Mouse (Mus musculus) CH12.LX (cell line): Measurements from ENCODE around the gene Zfand6. TPM values are rescaled to one million over a fixed set of nuclear protein-coding genes. Genes with fewer than 3 reads are reported as not detected.

Experiments used
- DNase-seq: peaks from one replicate; pipeline ENCODE4 v3.0.0-alpha.2; 2013; ENCODE audit errors: extremely low read depth
- H3K27ac ChIP-seq: 2 replicates; pipeline ENCODE4 v1.5.1; 2012; ENCODE audit warnings: low read depth, mild to moderate bottlenecking, control low read depth, moderate library complexity; ENCODE audit not compliant: insufficient read depth
- H3K27me3 ChIP-seq: replicated peaks from 2 replicates; pipeline ENCODE3; 2012; ENCODE audit warnings: inconsistent platforms
- H3K36me3 ChIP-seq, 2 experiments: replicated peaks in 1 of 2; 2 replicates each; pipeline versions ENCODE3 to v1.6.1; 2012; ENCODE audit warnings: inconsistent platforms in 1 of 2, low read length in 1 of 2, mild to moderate bottlenecking in 1 of 2, mixed read lengths in 1 of 2, moderate library complexity in 1 of 2; ENCODE audit not compliant: control insufficient read depth in 1 of 2, insufficient read depth in 1 of 2
- H3K4me1 ChIP-seq, 2 experiments: 2 replicates each; pipeline ENCODE4 v1.6.1; 2012; ENCODE audit warnings: inconsistent platforms in 1 of 2, moderate library complexity in 1 of 2; ENCODE audit not compliant: insufficient read depth in 2 of 2, control insufficient read depth in 1 of 2
- H3K4me2 ChIP-seq: 2 replicates; pipeline ENCODE4 v1.6.1; 2012; ENCODE audit warnings: low read depth, mild to moderate bottlenecking, control low read depth; ENCODE audit not compliant: poor library complexity, insufficient read depth, severe bottlenecking
- H3K4me3 ChIP-seq, 3 experiments: fragments of 150-350 bp in 1 of 3; sonication (generic) in 1 of 3; replicated peaks in 1 of 3; 2 replicates each; pipeline versions ENCODE3 to v1.5.1; 2011 to 2012; ENCODE audit warnings: low read depth in 2 of 3, low read length in 2 of 3, mild to moderate bottlenecking in 2 of 3, moderate library complexity in 2 of 3, control low read depth in 1 of 3, improper control_type of control experiment in 1 of 3, inconsistent platforms in 1 of 3, mixed read lengths in 1 of 3; ENCODE audit not compliant: poor library complexity in 1 of 3
- H3K79me2 ChIP-seq: replicated peaks from 2 replicates; pipeline ENCODE4 v1.6.1; 2012; ENCODE audit warnings: mild to moderate bottlenecking, moderate library complexity; ENCODE audit not compliant: control insufficient read depth, poor library complexity, insufficient read depth, severe bottlenecking; ENCODE audit errors: extremely low read depth
- H3K9ac ChIP-seq: 2 replicates; pipeline ENCODE4 v1.6.1; 2012; ENCODE audit warnings: low read depth, mild to moderate bottlenecking, control low read depth, moderate library complexity; ENCODE audit not compliant: insufficient read depth
- H3K9me3 ChIP-seq: replicated peaks from 2 replicates; pipeline ENCODE3; 2012; ENCODE audit warnings: low read length, inconsistent platforms, mixed read lengths
- CHD2 ChIP-seq: IDR thresholded peaks from 2 replicates; pipeline ENCODE4 v1.6.1; 2011; ENCODE audit warnings: low read length, improper control_type of control experiment
- CTCF ChIP-seq, 2 experiments: IDR thresholded peaks in 1 of 2; conservative IDR thresholded peaks in 1 of 2; 2 replicates each; pipeline ENCODE4 v1.5.1; 2011 to 2012; ENCODE audit warnings: low read depth in 2 of 2, low read length in 2 of 2, improper control_type of control experiment in 1 of 2, inconsistent platforms in 1 of 2, mild to moderate bottlenecking in 1 of 2, moderate library complexity in 1 of 2
- E2F4 ChIP-seq: IDR thresholded peaks from 2 replicates; pipeline ENCODE4 v1.6.1; 2011; ENCODE audit warnings: low read depth, low read length, improper control_type of control experiment; ENCODE audit not compliant: insufficient replicate concordance
- ELF1 ChIP-seq: IDR thresholded peaks from 2 replicates; pipeline ENCODE4 v1.6.1; 2014; ENCODE audit warnings: low read depth, mild to moderate bottlenecking, inconsistent platforms, low read length, improper control_type of control experiment
- EP300 ChIP-seq: IDR thresholded peaks from 2 replicates; pipeline ENCODE4 v1.6.1; 2011; ENCODE audit warnings: low read length, improper control_type of control experiment
- GABPA ChIP-seq: IDR thresholded peaks from 2 replicates; pipeline ENCODE4 v1.6.1; 2012; ENCODE audit warnings: low read depth, low read length, improper control_type of control experiment, inconsistent platforms; ENCODE audit not compliant: insufficient replicate concordance
- HCFC1 ChIP-seq: IDR thresholded peaks from 2 replicates; pipeline ENCODE4 v1.6.1; 2012; ENCODE audit warnings: low read depth, mild to moderate bottlenecking, inconsistent platforms, low read length, improper control_type of control experiment
- IRF4 ChIP-seq: IDR thresholded peaks from 2 replicates; pipeline ENCODE4 v1.6.1; 2014; ENCODE audit warnings: low read depth, mild to moderate bottlenecking, inconsistent platforms, low read length, improper control_type of control experiment
- JUN ChIP-seq: IDR thresholded peaks from 2 replicates; pipeline ENCODE4 v1.6.1; 2011; ENCODE audit warnings: low read depth, mild to moderate bottlenecking, low read length, improper control_type of control experiment, moderate library complexity; ENCODE audit not compliant: insufficient read depth
- KAT2A ChIP-seq: IDR thresholded peaks from 2 replicates; pipeline ENCODE4 v1.6.1; 2012; ENCODE audit warnings: low read length, improper control_type of control experiment, inconsistent platforms; ENCODE audit not compliant: insufficient replicate concordance
- MAZ ChIP-seq: IDR thresholded peaks from 2 replicates; pipeline ENCODE4 v1.6.1; 2012; ENCODE audit warnings: low read depth, mild to moderate bottlenecking, inconsistent platforms, low read length, improper control_type of control experiment, moderate library complexity
- NELFE ChIP-seq: IDR thresholded peaks from 2 replicates; pipeline ENCODE4 v1.6.1; 2011; ENCODE audit warnings: low read depth, low read length, improper control_type of control experiment
- NRF1 ChIP-seq: IDR thresholded peaks from 2 replicates; pipeline ENCODE4 v1.6.1; 2014; ENCODE audit warnings: low read depth, mild to moderate bottlenecking, inconsistent platforms, low read length, improper control_type of control experiment, moderate library complexity
- PAX5 ChIP-seq: IDR thresholded peaks from 2 replicates; pipeline ENCODE4 v1.6.1; 2012; ENCODE audit warnings: low read length, inconsistent platforms, mixed read lengths
- POLR2A ChIP-seq: IDR thresholded peaks from 2 replicates; pipeline ENCODE4 v1.6.1; 2011; ENCODE audit warnings: low read depth, mild to moderate bottlenecking, improper control_type of control experiment, low read length
- RAD21 ChIP-seq: IDR thresholded peaks from 2 replicates; pipeline ENCODE4 v1.6.1; 2011; ENCODE audit warnings: low read depth, mild to moderate bottlenecking, low read length, improper control_type of control experiment, moderate library complexity
- SIN3A ChIP-seq: IDR thresholded peaks from 2 replicates; pipeline ENCODE4 v1.6.1; 2012; ENCODE audit warnings: low read length, improper control_type of control experiment, inconsistent platforms
- SMC3 ChIP-seq: IDR thresholded peaks from 2 replicates; pipeline ENCODE4 v1.6.1; 2011; ENCODE audit warnings: low read depth, low read length, improper control_type of control experiment
- TBP ChIP-seq: conservative IDR thresholded peaks from 2 replicates; pipeline ENCODE4 v1.6.1; 2011; ENCODE audit warnings: low read depth, low read length, improper control_type of control experiment
- TCF12 ChIP-seq: IDR thresholded peaks from 2 replicates; pipeline ENCODE4 v1.6.1; 2014; ENCODE audit warnings: low read depth, mild to moderate bottlenecking, inconsistent platforms, low read length, improper control_type of control experiment
- USF1 ChIP-seq: IDR thresholded peaks from 2 replicates; pipeline ENCODE4 v1.6.1; 2014; ENCODE audit warnings: low read depth, mild to moderate bottlenecking, inconsistent platforms, low read length, improper control_type of control experiment
- ZC3H11A ChIP-seq: IDR thresholded peaks from 2 replicates; pipeline ENCODE4 v1.6.1; 2012; ENCODE audit warnings: low read depth, mild to moderate bottlenecking, inconsistent platforms, low read length, improper control_type of control experiment
- ZKSCAN1 ChIP-seq: IDR thresholded peaks from 2 replicates; pipeline ENCODE4 v1.6.1; 2012; ENCODE audit warnings: low read depth, inconsistent platforms, low read length, improper control_type of control experiment, borderline replicate concordance
- ZMIZ1 ChIP-seq: IDR thresholded peaks from 2 replicates; pipeline ENCODE4 v1.6.1; 2012; ENCODE audit warnings: low read depth, mild to moderate bottlenecking, inconsistent platforms, low read length, improper control_type of control experiment
- dilution Hi-C: fragments of 300-500 bp; cut with MboI; formaldehyde crosslinking; loops from 2 replicates; pipeline ENCODE4 v1.14.3; 2020; ENCODE audit warnings: low sequenced_read_pairs; ENCODE audit not compliant: extremely low pct_unique_long_range_greater_than_20kb, extremely low pct_ligation_motif_present
- in situ Hi-C: fragments of 300-500 bp; cut with MboI; formaldehyde crosslinking; loops from 3 replicates; pipeline ENCODE4 v1.14.3; 2019; ENCODE audit warnings: low sequenced_read_pairs, low pct_ligation_motif_present, low pct_unique_long_range_greater_than_20kb, mixed read lengths
- polyA plus RNA-seq: library from polyadenylated mRNA; unstranded; fragments of >175 nt; gene quantifications from 2 replicates; pipeline ENCODE4 v1.2.1, GENCODE M21; 2012; ENCODE audit warnings: low read depth; ENCODE audit not compliant: insufficient read length
- total RNA-seq, 2 experiments: library from RNA; depleted of rRNA; stranded (reverse); fragments of 300-350 nt in 1 of 2; fragments of >200 nt in 1 of 2; gene quantifications; 2 replicates each; pipeline ENCODE4 v1.2.3; 2012 to 2014

Zfand6 gene
- total and polyA plus RNA-seq, 3 experiments = 57.5 to 196 (median 78.0) TPM

GRCm38 (mm10) chr7:84733038-84733437, 43.3 kb upstream of the Zfand6 start:
- no peak overlapping the region for H3K4me2 ChIP-seq
- H3K4me1 ChIP-seq = no peaks in the 10 kb centered on the region
- H3K4me3 ChIP-seq = no peak overlapping the region
- in situ Hi-C loops = no loop called here
- dilution Hi-C loops = no loop called here
- H3K9me3 ChIP-seq = no peaks in the 10 kb centered on the region
- no peaks in the 10 kb centered on the region for H3K27me3 ChIP-seq
- TF ChIP-seq SIN3A (no peak), CTCF (conservative IDR thresholded peaks at IDR 0.05 in 1 of 2, IDR thresholded peaks at IDR 0.05 in 1 of 2; ENCODE audit: low read depth in 2 of 2, low read length in 2 of 2) (no peak), TBP (no peak), USF1 (no peak), ZC3H11A (no peak), EP300 (no peak), CHD2 (no peak), ZKSCAN1 (no peak), E2F4 (no peak)
- no peaks in the 10 kb centered on the region for H3K36me3 ChIP-seq
- no peaks in the 10 kb centered on the region for H3K79me2 ChIP-seq
- no peak for DNase-seq
- no peak overlapping the region for H3K9ac ChIP-seq
- no peak overlapping the region for H3K27ac ChIP-seq

DNA sequence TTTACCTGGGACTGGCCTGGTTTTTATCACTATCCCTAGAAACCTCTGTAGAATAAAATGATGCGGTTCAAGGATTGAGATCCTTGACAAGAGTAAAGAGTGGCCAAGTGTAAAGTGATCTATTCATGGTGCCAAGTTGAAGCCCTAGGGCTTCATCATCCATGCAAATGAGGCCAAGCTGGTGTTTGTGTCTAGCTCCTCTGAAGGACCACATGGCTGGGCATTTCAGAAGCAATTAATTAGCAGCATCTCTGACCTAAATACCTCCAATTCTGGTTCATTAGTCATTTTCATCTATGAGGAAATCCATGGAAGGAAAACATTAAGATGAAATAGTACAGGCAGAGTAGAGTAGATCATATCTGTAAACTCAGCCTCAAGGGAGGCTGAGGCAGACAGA, 42.3 kb upstream of the Zfand6 start:
- no peak overlapping the region for H3K4me2 ChIP-seq
- dilution Hi-C loops = no loop called here
- DNase-seq = no peak

GRCm38 (mm10) chr7:84731076-84731475, 41.3 kb upstream of the Zfand6 start:
- H3K9ac ChIP-seq = no peak overlapping the region
- no peak overlapping the region for H3K4me2 ChIP-seq
- no peak overlapping the region for H3K27ac ChIP-seq
- no peak for DNase-seq
- H3K27me3 ChIP-seq = no peaks in the 10 kb centered on the region
- dilution Hi-C loops (no loop called here), in situ Hi-C loops (no loop called here)
- TF ChIP-seq GABPA (no peak), ELF1 (no peak), PAX5 (no peak), CHD2 (no peak), TBP (no peak), RAD21 (no peak), POLR2A (no peak), SMC3 (no peak), NRF1 (no peak), ZC3H11A (no peak), HCFC1 (no peak), JUN (no peak), MAZ (no peak), ZMIZ1 (no peak)
- no peaks in the 10 kb centered on the region for H3K4me1 ChIP-seq
- H3K36me3 ChIP-seq = no peaks in the 10 kb centered on the region
- no peak overlapping the region for H3K4me3 ChIP-seq
- no peaks in the 10 kb centered on the region for H3K79me2 ChIP-seq
- no peaks in the 10 kb centered on the region for H3K9me3 ChIP-seq

More for the DNA sequence above, 42.3 kb upstream of the Zfand6 start:
- H3K9me3 ChIP-seq = no peaks in the 10 kb centered on the region
- no peaks in the 10 kb centered on the region for H3K79me2 ChIP-seq
- TF ChIP-seq HCFC1 (no peak), NELFE (no peak), RAD21 (no peak), IRF4 (no peak), KAT2A (no peak), TCF12 (no peak)
- in situ Hi-C loops = no loop called here
- H3K4me1 ChIP-seq = no peaks in the 10 kb centered on the region
- no peak overlapping the region for H3K9ac ChIP-seq
- no peaks in the 10 kb centered on the region for H3K36me3 ChIP-seq
- no peak overlapping the region for H3K27ac ChIP-seq
- no peak overlapping the region for H3K4me3 ChIP-seq
- H3K27me3 ChIP-seq = no peaks in the 10 kb centered on the region
